Mouse (Mus musculus) liver, embryonic 14.5 days (tissue): Measurements from ENCODE around the gene Procr.

ENCODE experiments used
- CTCF ChIP-seq: IDR thresholded peaks from 2 replicates; pipeline ENCODE4 v1.5.1; 2016; ENCODE audit warnings: antibody characterized with exemption, low read depth, control low read depth
- EP300 ChIP-seq: IDR thresholded peaks from 2 replicates; pipeline ENCODE4 v1.6.1; 2016; ENCODE audit warnings: antibody characterized with exemption, low read depth

- TF ChIP-seq CTCF (no peak), EP300 (no peak)
Measured at GRCm38 (mm10) chr2:155777688-155777985, 26.7 kb downstream of the Procr start.
